Mouse (Mus musculus) layer of hippocampus, postnatal 25 days (tissue): Measurements from ENCODE around the gene Pvalb. TPM values are rescaled to one million over a fixed set of nuclear protein-coding genes. Genes with fewer than 3 reads are reported as not detected.

Experiments used
- DNase-seq, 2 experiments: peaks; one replicate each; pipeline ENCODE4 v3.0.0; 2022; ENCODE audit warnings: mixed read lengths in 2 of 2, low spot score in 1 of 2; ENCODE audit errors: extremely low spot score in 1 of 2
- total RNA-seq, 2 experiments: library from RNA; stranded (reverse); gene quantifications; 2 replicates each; pipeline ENCODE4 v1.2.3; 2021

Pvalb gene
- total RNA-seq, 2 experiments from 2014 or later = 56.5 to 58.5 TPM

DNA sequence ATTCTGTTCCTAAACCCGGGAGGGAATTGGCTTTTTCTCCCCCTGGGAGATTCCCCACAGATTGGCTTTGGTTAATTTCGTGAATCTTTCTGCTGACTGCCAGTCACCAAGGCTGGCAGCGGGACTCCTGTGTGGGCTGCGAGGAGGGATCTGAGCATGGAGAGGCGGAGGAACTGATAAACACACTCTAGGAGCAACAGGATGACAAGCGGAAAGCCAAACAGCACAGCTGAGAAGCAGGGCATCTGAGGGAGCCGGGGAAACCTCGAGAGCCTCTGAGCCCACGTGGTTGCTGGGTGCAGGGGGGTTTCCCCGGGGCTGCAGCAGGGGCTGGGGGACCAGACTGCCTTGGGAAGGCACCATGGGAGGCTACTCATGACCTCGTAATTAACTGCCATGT lies 36.6 kb downstream of the Pvalb start:
- DNase-seq = no peak

DNA sequence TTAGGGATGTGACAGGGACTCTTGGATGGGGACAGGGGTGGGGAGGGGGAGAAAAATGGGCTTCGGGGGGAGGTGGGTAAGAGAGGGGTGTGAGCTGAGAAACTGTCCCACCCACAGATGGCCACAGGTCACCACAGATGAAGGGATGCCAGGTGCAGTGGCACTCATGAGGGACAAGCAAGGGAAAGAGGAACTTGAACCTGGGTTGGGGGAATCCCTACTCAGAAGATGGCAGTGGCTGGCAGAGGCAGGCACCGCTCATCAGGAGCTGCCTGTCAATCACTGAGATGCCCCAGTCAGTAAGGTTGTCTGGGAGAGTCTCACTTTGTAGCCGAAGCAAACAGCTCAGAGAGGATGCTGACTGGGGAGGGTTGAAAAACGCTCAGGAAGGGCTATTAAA lies 40.9 kb downstream of the Pvalb start:
- no peak for DNase-seq

DNA sequence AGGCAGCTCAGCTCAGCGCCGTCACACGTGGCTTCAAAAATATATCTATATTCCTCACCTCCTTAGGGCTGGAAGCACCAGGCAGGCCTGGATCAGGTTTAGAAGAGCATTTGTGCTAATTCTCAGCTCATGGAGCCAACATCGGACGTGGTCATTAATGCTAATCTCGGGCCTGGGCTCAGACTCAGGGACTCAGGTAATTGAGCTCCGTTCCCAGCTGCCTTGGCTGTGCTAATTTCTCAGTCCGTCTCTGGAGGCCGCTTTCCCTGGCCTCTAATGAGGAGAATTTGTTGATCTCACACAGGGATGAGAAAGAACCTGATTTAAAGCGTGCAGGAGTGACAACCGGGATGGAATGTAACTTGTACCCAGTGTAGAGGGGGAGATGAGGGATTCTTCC lies 41.7 kb downstream of the Pvalb start:
- DNase-seq = no peak

DNA sequence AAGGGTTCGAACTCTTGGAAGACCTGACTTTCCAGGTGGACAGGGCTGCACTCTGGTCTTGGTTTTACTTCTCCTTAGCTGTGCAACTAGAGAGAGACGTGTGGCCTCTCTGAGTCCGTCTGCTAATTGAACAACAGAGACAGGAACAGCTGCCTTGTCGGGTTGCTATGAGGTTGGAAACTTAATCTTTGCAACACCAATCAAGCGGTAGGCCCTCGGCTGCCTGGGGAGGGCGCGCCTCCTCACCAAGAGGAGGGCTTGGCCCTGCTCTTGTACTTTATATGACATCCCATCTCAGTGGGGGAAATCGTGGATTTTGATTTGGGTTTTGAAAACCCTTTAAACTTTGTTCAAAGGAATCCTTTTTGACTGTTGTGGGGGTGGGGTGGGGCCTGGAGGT lies 44.3 kb downstream of the Pvalb start:
- no peak for DNase-seq

DNA sequence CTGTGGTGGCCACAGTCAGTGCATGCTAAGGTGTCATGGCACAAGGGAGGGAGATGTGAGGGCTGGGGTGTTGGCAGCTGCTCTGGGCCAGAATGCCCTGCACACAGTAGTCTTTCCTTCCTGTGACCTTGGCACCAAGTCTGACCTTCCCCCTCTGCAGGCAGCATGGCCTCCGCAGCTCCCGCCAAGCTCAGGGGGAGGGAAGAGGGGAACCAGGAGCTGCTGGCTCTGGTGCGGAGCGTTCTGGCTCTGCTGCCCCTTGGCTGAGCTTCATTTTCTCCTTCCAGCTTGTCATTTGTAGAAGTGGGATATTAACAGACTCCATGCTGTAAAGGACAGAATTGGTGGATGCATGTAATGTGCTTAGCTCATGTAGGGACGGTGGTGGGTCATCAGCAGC lies 47.9 kb downstream of the Pvalb start:
- DNase-seq = no peak

DNA sequence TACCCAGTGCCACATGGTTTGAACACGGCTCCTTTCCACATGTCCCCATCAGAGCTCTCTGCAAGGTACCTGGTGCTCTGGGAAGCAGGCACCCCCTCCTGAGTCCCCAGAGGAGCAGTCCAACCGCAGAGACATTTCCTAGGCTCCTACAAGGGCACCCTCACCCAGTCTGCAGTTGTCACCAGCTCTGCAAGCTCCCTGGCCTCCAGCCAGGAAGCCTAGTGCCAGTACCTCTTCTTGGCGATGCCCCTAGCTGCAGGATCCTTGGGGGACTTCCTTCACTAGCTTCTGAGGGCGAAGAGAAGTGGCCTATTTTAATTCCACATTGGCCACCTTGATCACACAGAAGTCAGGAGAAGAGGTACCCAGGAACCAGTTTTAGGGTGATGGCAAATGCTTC lies 48.4 kb downstream of the Pvalb start:
- DNase-seq = no peak

DNA sequence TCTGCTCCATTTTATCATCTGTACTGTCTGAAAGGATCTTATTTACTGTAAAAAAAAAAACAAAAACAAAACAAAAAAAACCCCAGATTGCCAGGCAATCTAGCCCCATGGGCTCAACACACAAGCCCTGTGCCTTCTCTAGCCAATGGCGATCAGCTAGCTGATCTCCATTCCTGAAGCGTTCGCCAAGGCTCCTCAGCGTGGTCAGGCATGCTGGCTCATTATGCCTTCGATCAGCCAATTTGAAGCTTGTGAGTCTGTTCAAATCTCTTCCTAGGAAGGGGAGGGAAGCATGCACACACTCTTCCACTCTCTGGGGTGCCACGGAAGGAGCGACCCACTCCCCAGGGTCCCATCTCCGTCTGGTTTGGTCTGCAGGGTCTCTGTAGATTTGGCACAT lies 48.9 kb downstream of the Pvalb start:
- no peak for DNase-seq

DNA sequence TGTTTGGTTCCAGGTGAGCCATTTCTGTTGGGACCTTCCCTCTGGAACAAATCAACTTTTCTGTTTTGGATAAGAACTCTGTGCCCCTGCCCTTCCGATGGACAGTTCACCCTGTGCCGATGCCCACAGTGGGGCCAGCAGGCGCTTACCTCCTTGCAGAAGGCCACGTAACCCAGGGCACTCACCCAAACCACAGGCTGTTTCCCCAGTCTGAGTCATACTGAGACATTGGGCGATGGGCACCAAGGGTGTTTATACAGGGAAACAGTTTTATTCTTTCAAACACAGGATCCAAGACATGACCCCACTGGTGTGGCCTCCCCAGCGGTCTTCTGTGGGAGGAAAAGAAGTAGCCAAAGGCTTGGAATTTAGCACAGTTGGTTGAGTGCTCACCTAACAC lies 50.8 kb downstream of the Pvalb start:
- no peak for DNase-seq

DNA sequence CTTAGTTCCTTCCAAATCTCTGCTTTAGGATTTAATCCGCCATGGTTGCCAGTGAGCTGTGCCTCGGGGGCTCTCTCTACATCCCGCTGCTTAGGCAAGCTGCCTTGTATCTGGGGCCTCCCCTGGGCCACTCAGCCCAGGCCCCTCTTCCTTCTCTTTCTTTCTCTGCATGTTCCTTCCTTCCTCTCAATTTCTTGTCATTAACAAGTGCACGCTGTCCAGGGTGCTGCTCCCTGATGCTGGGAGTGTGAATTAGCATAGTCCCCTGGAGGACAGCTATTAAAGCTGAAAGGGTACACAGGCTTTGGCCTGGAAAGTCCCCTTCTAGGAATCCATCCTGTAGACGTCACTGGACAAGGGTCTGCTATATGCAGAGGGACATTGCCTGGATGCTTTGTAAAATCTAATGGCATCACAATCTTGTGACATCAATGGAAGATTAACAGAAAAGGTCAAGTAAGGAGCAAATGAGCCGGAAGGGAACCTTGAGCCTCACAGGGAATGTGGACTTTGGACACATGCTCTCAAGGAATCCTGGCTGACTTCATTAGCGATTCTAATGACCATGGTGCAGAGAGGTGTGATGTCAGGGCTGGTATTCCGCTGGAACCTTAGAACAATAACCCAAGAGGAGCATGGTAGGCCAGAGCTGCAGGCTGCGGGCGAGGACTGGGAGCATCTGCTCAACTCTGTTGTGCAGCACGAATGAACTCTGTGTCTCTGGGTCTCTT lies 53.0 kb downstream of the Pvalb start:
- no peak for DNase-seq

DNA sequence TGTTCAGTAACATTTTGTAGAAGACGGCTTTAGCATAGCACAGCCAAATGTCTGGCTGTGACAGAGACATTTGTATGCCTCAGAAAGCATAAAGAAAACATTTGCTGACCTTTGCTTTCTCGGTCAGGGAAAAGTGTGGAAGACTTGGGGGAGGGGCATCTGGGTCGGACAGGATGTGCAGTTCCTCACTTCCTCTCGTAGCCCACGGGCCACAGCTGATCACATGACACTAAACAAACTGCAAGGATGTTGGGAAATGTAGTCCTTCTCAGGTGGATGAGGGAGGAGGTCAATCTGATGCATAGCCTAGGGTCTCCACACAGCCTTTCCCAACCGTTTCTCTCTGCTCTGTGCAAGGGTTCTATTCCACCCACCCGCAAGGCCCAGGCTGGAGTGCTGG lies 57.6 kb downstream of the Pvalb start:
- no peak for DNase-seq

Other genes with a start within 250 kb of the Pvalb start
- gene Foxred2, start 249.7 kb downstream of the Pvalb start, total RNA-seq = 10 to 100 TPM; 11.0 to 13.4 TPM
- gene Eif3d, start 235.6 kb downstream of the Pvalb start, total RNA-seq = 100 to 1,000 TPM in 1 of 2 experiments, 10 to 100 TPM in 1; 91.1 to 109 TPM
- 10 to 100 TPM; 35.5 to 40.7 TPM for gene Cacng2, start 86.4 kb downstream of the Pvalb start, total RNA-seq
- 10 to 100 TPM; 22.8 to 26.0 TPM for gene Ift27, start 32.3 kb downstream of the Pvalb start, total RNA-seq
- 1 to 10 TPM; 1.1 to 1.3 TPM for gene Ncf4, start 38.4 kb upstream of the Pvalb start, total RNA-seq
- 1 to 10 TPM; 1.5 to 2.1 TPM for gene Csf2rb2, start 99.3 kb upstream of the Pvalb start, total RNA-seq
- 1 to 10 TPM; 2.5 to 2.6 TPM for gene Csf2rb, start 119.4 kb upstream of the Pvalb start, total RNA-seq
- not detected for gene Tex33, start 189.5 kb upstream of the Pvalb start, total RNA-seq
- 10 to 100 TPM; 41.4 to 42.4 TPM for gene Tst, start 199.5 kb upstream of the Pvalb start, total RNA-seq
- gene Mpst, start 200.0 kb upstream of the Pvalb start, total RNA-seq = 10 to 100 TPM; 33.6 to 39.4 TPM
- gene Kctd17, start 222.2 kb upstream of the Pvalb start, total RNA-seq = 100 to 1,000 TPM; 257 to 260 TPM